Mouse (Mus musculus) heart, adult 11 months (tissue): ENCODE results near the gene Ptprd.

Experiments used
- DNase-seq: peaks from one replicate; pipeline ENCODE4 v3.0.0; 2022

Ptprd gene

GRCm38 (mm10) chr4:75995841-75996240 is 2215.9 kb downstream of the Ptprd start:
- DNase-seq: no peak

GRCm38 (mm10) chr4:75994576-75994975 is 2217.2 kb downstream of the Ptprd start:
- DNase-seq: no peak

DNA sequence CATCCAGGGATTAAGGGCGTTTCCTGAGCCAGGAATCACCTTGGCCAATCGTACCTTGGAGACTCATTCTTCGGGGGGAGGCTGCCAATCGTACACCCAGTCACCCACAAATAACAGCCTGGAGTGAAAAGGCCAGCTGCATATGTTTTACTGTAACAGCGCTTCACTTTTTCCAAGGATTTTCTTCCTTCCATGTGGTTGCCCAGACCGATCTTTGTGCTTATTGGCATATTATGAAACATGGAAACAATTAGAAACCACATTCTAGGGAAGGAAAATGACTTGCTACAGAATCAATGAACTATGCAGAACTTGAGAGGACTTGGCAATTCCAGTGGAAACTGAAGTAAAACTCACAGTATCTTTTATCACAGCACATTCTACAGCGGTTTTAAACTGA is 2218.7 kb downstream of the Ptprd start:
- no peak for DNase-seq

DNA sequence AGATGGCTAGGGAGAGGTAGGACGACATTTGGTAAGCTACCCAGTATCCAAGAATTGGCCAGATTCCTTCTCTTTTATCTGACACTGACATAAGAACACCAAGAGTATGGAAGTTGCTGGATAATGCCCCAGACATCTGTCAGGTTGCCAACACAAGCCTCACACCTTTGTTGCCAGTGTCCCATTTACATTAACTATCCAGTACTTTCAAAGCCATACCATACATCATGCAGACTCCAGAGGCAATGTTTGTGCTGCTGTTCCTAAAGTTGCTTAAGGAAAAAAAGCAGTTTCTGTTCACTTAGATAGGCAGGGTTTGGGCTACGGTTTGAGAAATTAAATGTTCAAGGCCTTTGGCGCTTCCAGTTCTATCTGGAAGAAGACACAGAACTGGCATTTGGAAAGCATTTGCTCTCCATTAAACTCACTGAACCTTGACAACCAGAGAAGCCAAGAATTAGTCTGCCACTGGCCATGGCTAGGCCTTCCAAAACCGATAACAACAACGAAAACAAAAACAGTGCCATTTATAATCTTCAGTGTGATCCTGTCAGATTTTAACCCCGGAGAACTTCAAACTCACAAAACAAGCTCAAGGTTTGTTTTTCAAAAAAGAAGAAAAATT is 2220.0 kb downstream of the Ptprd start:
- no peak for DNase-seq

- no peak for DNase-seq
Measured at GRCm38 (mm10) chr4:75974728-75975127, 2237.0 kb downstream of the Ptprd start.

DNA sequence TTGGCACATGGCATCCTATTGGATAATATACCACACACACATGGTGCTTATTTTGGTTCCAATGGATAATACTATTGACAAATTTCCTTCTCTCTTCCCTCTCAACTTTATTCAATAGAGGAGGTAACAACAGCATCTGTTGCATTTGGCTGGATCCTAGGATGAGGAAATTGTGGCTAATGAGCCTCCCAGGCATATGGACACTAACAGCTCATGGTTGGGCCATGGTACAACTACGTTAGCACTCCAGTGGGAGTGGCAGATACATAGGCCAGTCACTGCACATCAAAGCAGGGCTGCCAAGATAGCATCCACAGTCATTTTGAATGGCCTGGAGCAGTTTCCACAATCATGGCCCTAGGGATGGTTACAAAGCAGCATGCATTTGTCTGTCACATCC is 2238.4 kb downstream of the Ptprd start:
- DNase-seq: no peak

DNA sequence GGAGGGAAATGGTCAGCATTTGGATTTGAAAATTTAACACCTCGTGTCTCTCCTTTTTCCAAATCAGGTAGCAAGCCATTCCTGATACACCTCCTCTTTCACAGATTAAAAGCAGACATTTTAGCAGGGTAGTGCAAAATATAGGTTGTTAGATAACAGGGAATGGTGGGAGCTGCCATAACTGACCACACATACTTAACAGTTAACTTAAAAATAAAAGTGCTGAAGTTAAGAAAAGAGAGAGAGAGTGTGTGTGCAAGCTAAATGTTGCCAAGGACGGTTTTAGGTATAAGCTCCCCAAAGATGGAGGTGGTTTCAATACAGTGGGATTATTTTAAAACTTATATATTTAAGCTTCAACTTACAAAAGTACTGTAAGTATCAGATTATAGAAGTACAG is 2241.8 kb downstream of the Ptprd start:
- DNase-seq: no peak

- DNase-seq: no peak
Measured at GRCm38 (mm10) chr4:75968618-75969017, 2243.1 kb downstream of the Ptprd start.

GRCm38 (mm10) chr4:75965810-75966209 is 2246.0 kb downstream of the Ptprd start:
- no peak for DNase-seq

- no peak for DNase-seq
Measured at GRCm38 (mm10) chr4:75962916-75963315, 2248.8 kb downstream of the Ptprd start.

DNA sequence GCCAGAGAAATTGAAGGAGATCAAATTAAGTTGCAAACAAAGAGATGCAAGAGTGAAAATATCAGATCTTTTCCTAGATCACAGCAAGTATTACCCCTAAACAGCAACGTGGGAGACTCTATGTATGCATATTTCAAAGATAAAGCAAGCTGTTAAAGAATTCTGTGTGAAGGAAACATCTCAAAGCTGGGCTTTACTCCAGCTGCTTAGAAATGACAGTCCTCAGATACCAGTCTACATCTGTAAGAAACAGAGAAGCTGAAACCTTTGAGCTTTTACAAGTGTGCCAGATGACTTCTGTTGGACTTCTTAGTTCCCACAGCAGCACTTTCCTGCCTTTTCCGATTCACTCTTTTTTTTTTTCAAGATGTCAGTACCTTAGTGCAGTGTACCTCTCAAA is 2249.9 kb downstream of the Ptprd start:
- DNase-seq: no peak

DNA sequence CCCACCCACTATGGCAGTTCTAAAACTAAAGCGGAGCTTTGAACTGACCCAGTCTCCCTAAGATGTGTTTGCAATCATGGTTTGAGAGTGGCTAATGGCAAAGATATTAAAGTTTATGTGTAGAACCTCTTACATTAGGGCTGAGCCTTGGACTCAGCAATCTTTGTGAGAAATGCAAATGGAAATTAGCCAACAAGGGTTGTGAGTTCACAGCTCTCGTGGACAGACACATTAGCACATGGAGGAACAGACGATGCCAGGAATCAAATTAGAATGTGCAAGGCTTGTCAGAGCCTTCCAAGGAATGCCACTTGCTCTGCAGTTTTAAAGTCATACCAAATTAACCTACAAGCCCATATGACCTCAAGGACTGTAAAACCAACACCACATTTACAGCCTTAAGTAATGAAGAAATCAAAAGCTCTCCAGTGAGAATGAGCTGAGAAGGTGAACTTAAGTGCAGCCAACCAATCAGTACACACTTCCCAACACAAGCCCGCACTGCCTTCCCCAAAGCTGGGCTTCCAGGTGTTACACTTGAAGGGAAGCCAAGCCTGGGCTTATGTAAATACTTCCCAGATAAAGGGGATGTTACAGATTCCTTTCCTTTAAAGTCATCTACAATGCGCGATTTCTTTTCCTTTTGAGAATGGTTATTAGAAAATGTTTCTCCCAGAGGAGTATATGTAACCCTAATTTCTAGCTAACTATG is 2258.3 kb downstream of the Ptprd start:
- DNase-seq: no peak

DNA sequence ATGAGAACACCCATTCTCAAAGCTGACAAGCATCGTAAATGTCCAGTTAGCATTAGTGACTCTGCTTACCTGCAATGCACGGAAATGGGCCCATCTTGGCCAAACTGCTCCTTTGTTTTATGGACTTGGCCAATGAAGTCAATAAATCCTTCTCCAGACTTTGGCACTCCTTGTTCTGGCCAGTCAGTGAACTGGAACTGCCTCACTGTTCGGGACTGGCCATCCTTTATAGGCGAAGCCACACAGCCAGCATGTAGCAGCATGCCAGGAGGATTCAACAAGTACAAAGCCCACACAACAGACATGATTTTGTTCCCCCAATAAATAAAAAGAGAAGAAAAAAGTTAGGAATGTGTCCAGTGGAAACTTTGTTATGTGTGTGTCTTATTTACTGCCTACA is 2261.2 kb downstream of the Ptprd start:
- DNase-seq: no peak

- no peak for DNase-seq
Measured at GRCm38 (mm10) chr4:75894871-75895270, 2316.9 kb downstream of the Ptprd start.
